Mouse (Mus musculus) brain, embryonic 14.5 days (tissue): ENCODE data around the gene Bcas3.

Source experiments
- CTCF ChIP-seq: fragments of 200-500 bp; IDR thresholded peaks from 2 replicates; pipeline ENCODE4 v1.5.1; 2012; ENCODE audit warnings: inconsistent platforms, mild to moderate bottlenecking, moderate library complexity, borderline replicate concordance; ENCODE audit not compliant: insufficient read depth, insufficient read length; ENCODE audit errors: extremely low read depth
- POLR2A ChIP-seq: fragments of 200-500 bp; IDR thresholded peaks from 2 replicates; pipeline ENCODE4 v1.6.1; 2012; ENCODE audit warnings: mild to moderate bottlenecking, inconsistent platforms, borderline replicate concordance; ENCODE audit not compliant: poor library complexity, insufficient read depth, insufficient read length, severe bottlenecking; ENCODE audit errors: extremely low read depth

- TF ChIP-seq CTCF (no peak), POLR2A (no peak)
Observed at GRCm38 (mm10) chr11:85644027-85644747, 291.2 kb downstream of the Bcas3 start.
